Mouse (Mus musculus) MEL-GATA-1-ER (cell line): ENCODE data around the gene Tctex1d1.

Experiments used
- DNase-seq: peaks from one replicate; pipeline ENCODE4 v3.0.0-alpha.2; 2012; ENCODE audit warnings: low read depth; ENCODE audit errors: extremely low read depth

The Tctex1d1 gene

GRCm38 (mm10) chr4:102978440-102978839 lies at the start of gene Tctex1d1:
Gene Tctex1d1 (plus strand): TSS chr4:102978606.
- DNase-seq = no peak

GRCm38 (mm10) chr4:102929491-102929890 lies 48.9 kb upstream of the Tctex1d1 start:
- no peak for DNase-seq

GRCm38 (mm10) chr4:102930679-102931078 lies 47.7 kb upstream of the Tctex1d1 start:
- DNase-seq = no peak

- DNase-seq = no peak
Measured at GRCm38 (mm10) chr4:102940266-102940665, 38.1 kb upstream of the Tctex1d1 start.

- DNase-seq = no peak
Measured at GRCm38 (mm10) chr4:102940738-102941137, 37.7 kb upstream of the Tctex1d1 start.

- peak; percentile 62 for DNase-seq
Measured at GRCm38 (mm10) chr4:102944325-102944724, 34.1 kb upstream of the Tctex1d1 start.

GRCm38 (mm10) chr4:102952476-102952875 lies 25.9 kb upstream of the Tctex1d1 start:
- no peak for DNase-seq

- DNase-seq = no peak
Measured at GRCm38 (mm10) chr4:102955294-102955956, 23.0 kb upstream of the Tctex1d1 start.

GRCm38 (mm10) chr4:102959409-102959808 lies 19.0 kb upstream of the Tctex1d1 start:
- DNase-seq = no peak

- DNase-seq = no peak
Measured at GRCm38 (mm10) chr4:102964174-102964573, 14.2 kb upstream of the Tctex1d1 start.

- DNase-seq = no peak
Measured at GRCm38 (mm10) chr4:102967811-102968210, 10.6 kb upstream of the Tctex1d1 start.

GRCm38 (mm10) chr4:102969599-102969998 lies 8.8 kb upstream of the Tctex1d1 start:
- DNase-seq = no peak

- DNase-seq = no peak
Measured at GRCm38 (mm10) chr4:102971159-102971558, 7.2 kb upstream of the Tctex1d1 start.

GRCm38 (mm10) chr4:102972071-102972470 lies 6.3 kb upstream of the Tctex1d1 start:
- no peak for DNase-seq

- no peak for DNase-seq
Measured at GRCm38 (mm10) chr4:102974172-102974571, 4.2 kb upstream of the Tctex1d1 start.

GRCm38 (mm10) chr4:102976290-102977275 lies 1.8 kb upstream of the Tctex1d1 start:
- no peak for DNase-seq

- no peak for DNase-seq
Measured at GRCm38 (mm10) chr4:102977778-102978321, 556 bp upstream of the Tctex1d1 start.

- DNase-seq = no peak
Measured at GRCm38 (mm10) chr4:102979385-102979784, 979 bp downstream of the Tctex1d1 start.

- DNase-seq = no peak
Measured at GRCm38 (mm10) chr4:102981709-102982108, 3.3 kb downstream of the Tctex1d1 start.

GRCm38 (mm10) chr4:102986173-102986572 lies 7.8 kb downstream of the Tctex1d1 start:
- DNase-seq = peak; percentile 8

GRCm38 (mm10) chr4:102986917-102987316 lies 8.5 kb downstream of the Tctex1d1 start:
- DNase-seq = peak; percentile 39

- DNase-seq = no peak
Measured at GRCm38 (mm10) chr4:102987325-102987724, 8.9 kb downstream of the Tctex1d1 start.
